Mouse (Mus musculus): ENCODE measurements around the gene Lsm10. TPM values are rescaled to one million over a fixed set of nuclear protein-coding genes. Genes with fewer than 3 reads are reported as not detected.

Lsm10 gene
- polyA plus RNA-seq, 1 experiment from 2014 or later = 47.8 TPM

DNA sequence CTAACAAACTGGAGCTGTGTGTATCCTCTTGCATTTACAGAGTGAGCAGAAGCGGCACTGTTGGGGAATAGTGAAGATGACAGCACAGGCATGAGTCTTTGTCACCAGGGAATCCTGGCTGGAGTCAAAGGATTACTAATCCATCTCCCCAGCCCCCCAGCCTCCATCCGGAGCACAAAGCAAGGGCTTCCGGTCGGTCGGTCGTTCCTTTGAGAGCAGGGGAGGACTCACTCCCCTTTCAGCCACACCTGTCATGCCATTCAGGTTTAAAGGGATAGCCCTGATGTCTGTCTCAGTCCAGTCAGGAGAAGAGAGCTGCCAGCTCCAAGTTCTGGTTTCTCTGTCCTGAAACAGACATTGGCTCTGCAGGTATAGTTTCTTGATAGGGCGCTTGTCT is 14.7 kb downstream of the Lsm10 start:
- WGBS = 15% methylated on average over 7 of the region's 7 CpGs
- ATAC-seq (ENCODE audit: low FRiP score, low TSS enrichment) (no peak), DNase-seq (peak; percentile 34)
- H3K27me3 ChIP-seq (ENCODE audit: control insufficient read depth, insufficient read depth, low read length) = no peaks in the 10 kb centered on the region
- H3K9me3 ChIP-seq (ENCODE audit: control insufficient read depth, low read length) = no peaks in the 10 kb centered on the region
- H3K9ac ChIP-seq (replicated peaks; ENCODE audit: low read length) = peak overlapping the region; percentile 40; the same call in 1 of the 2 replicates
- peak overlapping the region; percentile 30 for H3K4me2 ChIP-seq (ENCODE audit: low read length)
- H3K4me3 ChIP-seq (replicated peaks; ENCODE audit: low read depth, low read length) = no peak overlapping the region
- H3K27ac ChIP-seq (replicated peaks; ENCODE audit: low read depth, low read length) = peak overlapping the region; percentile 77
- no peaks in the 10 kb centered on the region for H3K36me3 ChIP-seq (ENCODE audit: control insufficient read depth, insufficient read depth, low read length)
- peaks cover 42% of the 10 kb centered on the region for H3K4me1 ChIP-seq (ENCODE audit: control insufficient read depth, insufficient read depth, low read length)

DNA sequence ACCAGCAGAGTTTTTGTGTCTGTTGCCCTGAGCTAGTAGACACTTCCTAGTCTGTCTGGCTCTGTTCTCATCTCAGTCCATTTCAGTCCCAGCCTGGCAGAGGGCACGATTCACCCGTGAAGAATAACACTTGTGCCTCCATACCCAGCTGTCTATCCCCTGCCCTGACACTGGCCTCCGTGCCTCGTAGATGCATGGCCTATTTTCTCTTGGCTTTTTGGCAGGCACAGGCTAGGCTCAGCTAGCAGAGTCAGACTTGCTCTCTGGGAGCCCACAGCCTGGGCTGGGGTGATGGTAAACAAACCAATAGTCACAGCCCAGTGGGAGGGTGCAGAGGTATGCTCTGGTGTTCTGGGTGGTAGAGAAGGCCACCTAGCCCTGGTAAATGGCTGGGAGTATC is 16.8 kb downstream of the Lsm10 start:
- WGBS = 79% methylated on average over 4 of the region's 4 CpGs
- DNase-seq (no peak), ATAC-seq (ENCODE audit: low FRiP score, low TSS enrichment) (no peak)
- peaks cover 27% of the 10 kb centered on the region for H3K4me1 ChIP-seq (ENCODE audit: control insufficient read depth, insufficient read depth, low read length)
- no peaks in the 10 kb centered on the region for H3K9me3 ChIP-seq (ENCODE audit: control insufficient read depth, low read length)
- no peaks in the 10 kb centered on the region for H3K27me3 ChIP-seq (ENCODE audit: control insufficient read depth, insufficient read depth, low read length)
- no peak overlapping the region for H3K4me3 ChIP-seq (replicated peaks; ENCODE audit: low read depth, low read length)
- no peak overlapping the region for H3K27ac ChIP-seq (replicated peaks; ENCODE audit: low read depth, low read length)
- H3K36me3 ChIP-seq (ENCODE audit: control insufficient read depth, insufficient read depth, low read length) = peaks cover 8% of the 10 kb centered on the region; the same call in 1 of the 2 replicates
- no peak overlapping the region for H3K4me2 ChIP-seq (ENCODE audit: low read length)
- H3K9ac ChIP-seq (replicated peaks; ENCODE audit: low read length) = no peak overlapping the region

DNA sequence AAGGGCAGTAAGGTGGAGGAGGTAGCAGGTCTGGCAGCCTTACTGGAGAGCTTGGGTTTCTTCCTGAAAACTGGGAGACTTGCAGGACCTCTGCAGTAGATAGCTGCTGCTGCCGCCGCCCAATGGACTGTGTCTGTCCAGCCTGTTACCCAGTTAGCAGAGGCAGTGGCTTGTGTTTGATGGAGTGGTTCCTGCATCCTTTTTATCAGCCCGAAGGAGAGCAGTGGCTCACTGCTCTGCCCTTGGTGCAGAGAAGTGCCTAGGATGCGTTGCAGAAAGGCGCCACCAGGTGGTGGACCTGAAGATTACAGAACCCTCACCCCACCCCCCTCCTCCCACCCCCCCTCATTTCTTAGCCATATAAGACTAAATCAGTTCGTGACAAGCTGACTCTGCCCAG is 17.5 kb downstream of the Lsm10 start:
- H3K27ac ChIP-seq (replicated peaks; ENCODE audit: low read depth, low read length) = no peak overlapping the region
- H3K4me3 ChIP-seq (replicated peaks; ENCODE audit: low read depth, low read length) = no peak overlapping the region
- WGBS = 21% methylated on average over 6 of the region's 6 CpGs
- H3K9me3 ChIP-seq (ENCODE audit: control insufficient read depth, low read length) = no peaks in the 10 kb centered on the region
- no peaks in the 10 kb centered on the region for H3K27me3 ChIP-seq (ENCODE audit: control insufficient read depth, insufficient read depth, low read length)
- H3K9ac ChIP-seq (replicated peaks; ENCODE audit: low read length) = no peak overlapping the region
- no peak overlapping the region for H3K4me2 ChIP-seq (ENCODE audit: low read length)
- peak; percentile 61 for DNase-seq
- H3K36me3 ChIP-seq (ENCODE audit: control insufficient read depth, insufficient read depth, low read length) = peaks cover 8% of the 10 kb centered on the region; the same call in 1 of the 2 replicates
- ATAC-seq (ENCODE audit: low FRiP score, low TSS enrichment) = no peak
- peaks cover 20% of the 10 kb centered on the region for H3K4me1 ChIP-seq (ENCODE audit: control insufficient read depth, insufficient read depth, low read length)

DNA sequence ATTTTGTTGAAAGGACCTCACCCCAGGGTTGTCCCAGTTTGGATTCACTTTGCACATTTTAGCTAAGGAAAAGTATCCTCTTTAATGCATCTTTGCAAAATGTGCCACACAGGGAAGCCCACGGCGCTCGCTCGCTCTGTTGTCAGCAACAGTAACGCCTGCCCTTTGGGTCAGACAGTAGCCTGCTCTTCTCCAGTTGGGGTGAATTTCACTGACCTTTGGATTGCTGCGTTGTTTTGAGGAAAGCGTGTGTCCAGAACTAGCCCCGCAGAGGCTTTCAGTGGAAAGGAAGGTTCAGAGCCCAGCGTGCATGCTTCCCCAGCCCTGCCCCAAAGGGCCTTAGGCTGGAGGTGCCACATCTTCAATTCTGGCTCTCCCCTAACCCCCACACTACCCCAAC is 19.0 kb downstream of the Lsm10 start:
- Histone ChIP-seq H3K27me3 (ENCODE audit: control insufficient read depth, insufficient read depth, low read length) (no peaks in the 10 kb centered on the region), H3K4me3 (replicated peaks; ENCODE audit: low read depth, low read length) (no peak overlapping the region), H3K9me3 (ENCODE audit: control insufficient read depth, low read length) (no peaks in the 10 kb centered on the region), H3K27ac (replicated peaks; ENCODE audit: low read depth, low read length) (no peak overlapping the region), H3K4me1 (ENCODE audit: control insufficient read depth, insufficient read depth, low read length) (peaks cover 10% of the 10 kb centered on the region), H3K36me3 (ENCODE audit: control insufficient read depth, insufficient read depth, low read length) (peaks cover 8% of the 10 kb centered on the region; the same call in 1 of the 2 replicates), H3K4me2 (ENCODE audit: low read length) (no peak overlapping the region), H3K9ac (replicated peaks; ENCODE audit: low read length) (no peak overlapping the region)
- ATAC-seq (ENCODE audit: low FRiP score, low TSS enrichment) (no peak), DNase-seq (no peak)
- 93% methylated on average over 9 of the region's 9 CpGs for WGBS

DNA sequence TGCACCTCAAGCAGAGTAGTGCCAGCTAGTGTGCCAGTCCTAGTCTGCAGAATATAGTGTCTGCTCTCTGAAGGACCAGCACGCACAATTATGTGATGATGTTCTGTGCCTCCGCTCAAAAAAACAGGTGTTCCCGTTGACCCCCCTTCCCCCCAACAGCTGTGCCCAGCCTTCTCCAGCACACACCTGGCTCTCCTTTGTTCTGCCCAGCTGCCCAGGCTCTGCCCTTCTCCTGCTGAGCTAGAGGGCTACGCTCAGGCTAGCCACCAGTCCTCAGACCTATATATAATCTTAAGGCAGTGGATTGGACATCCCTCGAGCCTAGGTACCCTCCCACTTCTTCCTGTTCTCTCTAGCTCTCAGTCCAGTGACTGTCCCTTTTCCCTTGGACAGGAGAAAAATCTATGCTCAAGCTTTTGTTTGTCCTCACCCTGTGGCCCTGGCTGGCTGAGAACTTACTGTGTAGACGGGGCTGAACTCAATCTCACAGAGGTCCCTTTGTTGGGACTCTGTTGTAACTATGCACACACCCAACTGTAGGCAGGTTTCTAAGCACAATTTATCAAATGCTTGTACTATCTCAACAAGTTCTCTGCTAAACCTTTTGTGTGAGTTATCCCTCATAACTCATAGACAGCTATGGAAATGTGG is 19.6 kb downstream of the Lsm10 start:
- Histone ChIP-seq H3K9me3 (ENCODE audit: control insufficient read depth, low read length) (no peaks in the 10 kb centered on the region), H3K4me1 (ENCODE audit: control insufficient read depth, insufficient read depth, low read length) (peaks cover 5% of the 10 kb centered on the region), H3K4me2 (ENCODE audit: low read length) (no peak overlapping the region), H3K36me3 (ENCODE audit: control insufficient read depth, insufficient read depth, low read length) (peaks cover 9% of the 10 kb centered on the region; the same call in 1 of the 2 replicates), H3K9ac (replicated peaks; ENCODE audit: low read length) (no peak overlapping the region), H3K27me3 (ENCODE audit: control insufficient read depth, insufficient read depth, low read length) (no peaks in the 10 kb centered on the region), H3K4me3 (replicated peaks; ENCODE audit: low read depth, low read length) (no peak overlapping the region), H3K27ac (replicated peaks; ENCODE audit: low read depth, low read length) (no peak overlapping the region)
- 78% methylated on average over 6 of the region's 6 CpGs for WGBS
- ATAC-seq (ENCODE audit: low FRiP score, low TSS enrichment) (no peak), DNase-seq (no peak)

DNA sequence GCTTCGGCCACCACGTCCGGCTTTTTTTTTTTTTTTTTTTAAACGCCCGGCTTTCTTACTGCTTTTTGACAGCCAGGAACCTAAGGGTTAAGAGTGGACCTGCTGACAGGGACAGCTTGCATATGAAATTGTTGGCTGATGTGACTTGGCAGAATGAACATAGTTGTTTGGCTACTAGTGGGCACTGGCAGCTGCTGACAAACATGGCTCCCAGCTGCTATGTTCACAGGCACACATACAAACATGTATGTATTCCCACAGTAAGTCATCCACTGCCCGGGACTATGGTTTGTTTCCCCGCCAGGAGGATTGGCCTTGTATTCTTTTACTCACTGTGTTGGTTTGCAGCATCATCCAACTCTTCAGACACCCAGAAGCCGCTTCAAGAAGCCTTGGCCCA is 20.7 kb downstream of the Lsm10 start:
- WGBS = 83% methylated on average over 8 of the region's 8 CpGs
- Histone ChIP-seq H3K4me1 (ENCODE audit: control insufficient read depth, insufficient read depth, low read length) (no peaks in the 10 kb centered on the region), H3K36me3 (ENCODE audit: control insufficient read depth, insufficient read depth, low read length) (peaks cover 17% of the 10 kb centered on the region; the same call in 1 of the 2 replicates), H3K9me3 (ENCODE audit: control insufficient read depth, low read length) (peaks cover 7% of the 10 kb centered on the region), H3K27ac (replicated peaks; ENCODE audit: low read depth, low read length) (no peak overlapping the region), H3K9ac (replicated peaks; ENCODE audit: low read length) (no peak overlapping the region), H3K27me3 (ENCODE audit: control insufficient read depth, insufficient read depth, low read length) (no peaks in the 10 kb centered on the region), H3K4me3 (replicated peaks; ENCODE audit: low read depth, low read length) (no peak overlapping the region), H3K4me2 (ENCODE audit: low read length) (no peak overlapping the region)
- DNase-seq (no peak), ATAC-seq (ENCODE audit: low FRiP score, low TSS enrichment) (no peak)

DNA sequence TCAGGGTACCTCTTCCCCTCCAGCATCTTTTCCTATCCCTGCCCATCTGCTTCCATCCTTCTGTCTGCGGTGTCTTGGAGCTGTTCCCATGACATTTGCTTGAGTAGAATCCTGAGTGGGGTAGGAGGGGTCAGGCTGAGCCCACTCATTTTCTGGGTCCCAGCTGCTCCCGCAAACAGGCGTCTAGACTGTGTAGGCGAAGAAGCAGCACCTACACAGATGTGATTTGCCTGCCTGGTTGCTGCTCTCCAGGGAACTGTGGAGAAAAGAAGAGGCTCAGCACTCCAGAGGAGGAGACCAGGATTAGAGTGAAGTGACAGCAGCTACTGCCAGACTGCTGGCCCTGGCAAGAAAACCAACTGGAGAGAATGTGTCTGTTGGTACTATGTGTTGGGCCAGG is 22.2 kb downstream of the Lsm10 start:
- 79% methylated on average over 4 of the region's 4 CpGs for WGBS
- no peak overlapping the region for H3K27ac ChIP-seq (replicated peaks; ENCODE audit: low read depth, low read length)
- peaks cover 18% of the 10 kb centered on the region; the same call in 1 of the 2 replicates for H3K36me3 ChIP-seq (ENCODE audit: control insufficient read depth, insufficient read depth, low read length)
- no peak for ATAC-seq (ENCODE audit: low FRiP score, low TSS enrichment)
- 0 out of 2 replicates have a peak overlapping the region, but pooled peaks have one; percentile 17 for H3K9ac ChIP-seq (replicated peaks; ENCODE audit: low read length)
- H3K9me3 ChIP-seq (ENCODE audit: control insufficient read depth, low read length) = peaks cover 7% of the 10 kb centered on the region
- no peak overlapping the region for H3K4me2 ChIP-seq (ENCODE audit: low read length)
- no peaks in the 10 kb centered on the region for H3K27me3 ChIP-seq (ENCODE audit: control insufficient read depth, insufficient read depth, low read length)
- DNase-seq = no peak
- H3K4me1 ChIP-seq (ENCODE audit: control insufficient read depth, insufficient read depth, low read length) = no peaks in the 10 kb centered on the region
- H3K4me3 ChIP-seq (replicated peaks; ENCODE audit: low read depth, low read length) = no peak overlapping the region

DNA sequence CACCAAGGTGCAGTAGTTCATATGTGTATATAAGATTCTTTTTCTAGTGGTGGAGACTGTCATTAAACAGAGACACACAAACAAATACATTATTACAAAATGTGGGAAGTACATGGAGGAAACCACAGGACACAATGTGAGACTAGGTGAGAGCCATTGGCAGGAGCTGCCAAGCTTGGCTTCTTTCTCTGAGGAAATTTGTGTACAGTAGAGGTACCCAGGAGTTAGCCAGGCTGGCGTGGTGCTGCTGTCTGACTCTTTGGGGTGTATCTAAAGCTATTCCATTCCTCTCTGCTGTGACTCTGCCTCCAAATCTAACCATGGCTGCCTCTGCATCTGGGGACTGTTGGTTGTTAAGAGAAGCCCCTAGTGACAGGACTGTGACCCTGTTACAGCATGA is 22.6 kb downstream of the Lsm10 start:
- ATAC-seq (ENCODE audit: low FRiP score, low TSS enrichment) (no peak), DNase-seq (no peak)
- peaks cover 7% of the 10 kb centered on the region for H3K9me3 ChIP-seq (ENCODE audit: control insufficient read depth, low read length)
- H3K4me2 ChIP-seq (ENCODE audit: low read length) = no peak overlapping the region
- H3K27me3 ChIP-seq (ENCODE audit: control insufficient read depth, insufficient read depth, low read length) = no peaks in the 10 kb centered on the region
- no peak overlapping the region for H3K27ac ChIP-seq (replicated peaks; ENCODE audit: low read depth, low read length)
- no peak overlapping the region for H3K4me3 ChIP-seq (replicated peaks; ENCODE audit: low read depth, low read length)
- 95% methylated on average over 1 of the region's 1 CpGs for WGBS
- no peaks in the 10 kb centered on the region for H3K4me1 ChIP-seq (ENCODE audit: control insufficient read depth, insufficient read depth, low read length)
- peaks cover 21% of the 10 kb centered on the region; the same call in 1 of the 2 replicates for H3K36me3 ChIP-seq (ENCODE audit: control insufficient read depth, insufficient read depth, low read length)
- H3K9ac ChIP-seq (replicated peaks; ENCODE audit: low read length) = no peak overlapping the region

DNA sequence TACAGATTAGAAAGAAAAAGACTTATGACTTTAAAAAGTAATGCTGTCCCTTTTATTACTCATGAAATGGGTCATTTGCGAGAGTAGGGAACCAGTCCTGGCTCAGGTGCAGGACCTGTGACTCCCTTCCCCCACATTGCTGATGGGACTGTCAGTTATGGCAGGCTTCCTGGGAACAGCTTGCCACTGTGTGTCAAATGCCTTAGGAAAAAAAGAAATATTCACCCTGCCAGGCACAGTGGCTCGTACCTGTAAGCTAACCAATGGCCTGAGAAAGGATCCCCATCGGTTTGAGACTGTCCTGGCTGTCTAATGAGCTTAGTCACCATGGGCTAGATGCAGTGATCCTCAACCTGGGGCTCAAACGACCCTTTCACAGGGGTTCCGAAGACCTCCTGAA is 23.6 kb downstream of the Lsm10 start:
- Histone ChIP-seq H3K27ac (replicated peaks; ENCODE audit: low read depth, low read length) (no peak overlapping the region), H3K27me3 (ENCODE audit: control insufficient read depth, insufficient read depth, low read length) (no peaks in the 10 kb centered on the region), H3K9ac (replicated peaks; ENCODE audit: low read length) (no peak overlapping the region), H3K36me3 (ENCODE audit: control insufficient read depth, insufficient read depth, low read length) (peaks cover 31% of the 10 kb centered on the region), H3K4me2 (ENCODE audit: low read length) (no peak overlapping the region), H3K4me3 (replicated peaks; ENCODE audit: low read depth, low read length) (no peak overlapping the region), H3K9me3 (ENCODE audit: control insufficient read depth, low read length) (peaks cover 7% of the 10 kb centered on the region), H3K4me1 (ENCODE audit: control insufficient read depth, insufficient read depth, low read length) (no peaks in the 10 kb centered on the region)
- no peak for DNase-seq
- 92% methylated on average over 5 of the region's 5 CpGs for WGBS
- no peak for ATAC-seq (ENCODE audit: low FRiP score, low TSS enrichment)
